Mouse (Mus musculus): Measurements from ENCODE around the gene 1700061G19Rik. TPM values are rescaled to one million over a fixed set of nuclear protein-coding genes. Genes with fewer than 3 reads are reported as not detected.

The 1700061G19Rik gene
- polyA plus RNA-seq (2015; fragmentation: Nextera tagmentation; extraction: Ambion mirVana): 0.50 and 0.65 TPM in 2 replicates

GRCm38 (mm10) chr17:56874936-56875651 lies at the start of gene 1700061G19Rik:
1700061G19Rik (plus strand) TSS chr17:56875477.
- Histone ChIP-seq H3K9ac (replicated peaks; ENCODE audit: low read depth, low read length) (no peak within 1 kb of the TSS), H3K4me1 (replicated peaks; ENCODE audit: control insufficient read depth, insufficient read depth, low read length) (no peaks in the 10 kb centered on the region), H3K4me3 (replicated peaks; ENCODE audit: low read length) (no peak within 1 kb of the TSS), H3K27me3 (replicated peaks; ENCODE audit: control insufficient read depth, insufficient read depth, low read length) (no peaks in the 10 kb centered on the region), H3K36me3 (ENCODE audit: control insufficient read depth, insufficient read depth) (no peaks in the 10 kb centered on the region), H3K4me2 (ENCODE audit: low read length) (no peak within 1 kb of the TSS), H3K9me3 (ENCODE audit: control insufficient read depth, low read length) (no peaks in the 10 kb centered on the region), H3K27ac (ENCODE audit: low read length) (no peak within 1 kb of the TSS)
- no peak for ATAC-seq
- 90% methylated on average over 12 of the region's 12 CpGs for WGBS

- H3K4me3 ChIP-seq (replicated peaks; ENCODE audit: low read length): no peak overlapping the region
- no peak overlapping the region for H3K27ac ChIP-seq (ENCODE audit: low read length)
- no peak for ATAC-seq
- 96% methylated on average over 2 of the region's 2 CpGs for WGBS
- H3K36me3 ChIP-seq (ENCODE audit: control insufficient read depth, insufficient read depth): no peaks in the 10 kb centered on the region
- peaks cover 3% of the 10 kb centered on the region; the same call in 1 of the 2 replicates for H3K27me3 ChIP-seq (replicated peaks; ENCODE audit: control insufficient read depth, insufficient read depth, low read length)
- peaks cover 13% of the 10 kb centered on the region for H3K4me1 ChIP-seq (replicated peaks; ENCODE audit: control insufficient read depth, insufficient read depth, low read length)
- H3K9me3 ChIP-seq (ENCODE audit: control insufficient read depth, low read length): no peaks in the 10 kb centered on the region
- H3K9ac ChIP-seq (replicated peaks; ENCODE audit: low read depth, low read length): no peak overlapping the region
- no peak overlapping the region for H3K4me2 ChIP-seq (ENCODE audit: low read length)
Measured at GRCm38 (mm10) chr17:56826718-56827117, 48.6 kb upstream of the 1700061G19Rik start.

- H3K4me3 ChIP-seq (replicated peaks; ENCODE audit: low read length): peak overlapping the region; percentile 51
- H3K27ac ChIP-seq (ENCODE audit: low read length): no peak overlapping the region
- no peak overlapping the region for H3K9ac ChIP-seq (replicated peaks; ENCODE audit: low read depth, low read length)
- no peaks in the 10 kb centered on the region for H3K36me3 ChIP-seq (ENCODE audit: control insufficient read depth, insufficient read depth)
- H3K4me1 ChIP-seq (replicated peaks; ENCODE audit: control insufficient read depth, insufficient read depth, low read length): peaks cover 13% of the 10 kb centered on the region
- no peak for ATAC-seq
- 27% methylated on average over 11 of the region's 11 CpGs for WGBS
- peak overlapping the region; percentile 64 for H3K4me2 ChIP-seq (ENCODE audit: low read length)
- no peaks in the 10 kb centered on the region for H3K9me3 ChIP-seq (ENCODE audit: control insufficient read depth, low read length)
- peaks cover 3% of the 10 kb centered on the region; the same call in 1 of the 2 replicates for H3K27me3 ChIP-seq (replicated peaks; ENCODE audit: control insufficient read depth, insufficient read depth, low read length)
Measured at GRCm38 (mm10) chr17:56829171-56829570, 46.1 kb upstream of the 1700061G19Rik start.

- H3K27ac ChIP-seq (ENCODE audit: low read length): no peak overlapping the region
Measured at GRCm38 (mm10) chr17:56829795-56830194, 45.5 kb upstream of the 1700061G19Rik start.

GRCm38 (mm10) chr17:56830411-56831110 lies 44.7 kb upstream of the 1700061G19Rik start, which contains the start of gene Rfx2:
Rfx2 (minus strand) TSS chr17:56831013.
- Histone ChIP-seq H3K4me3 (replicated peaks; ENCODE audit: low read length) (peak within 1 kb of the TSS; percentile 51), H3K27ac (ENCODE audit: low read length) (no peak within 1 kb of the TSS), H3K9ac (replicated peaks; ENCODE audit: low read depth, low read length) (peak within 1 kb of the TSS; percentile 48), H3K4me2 (ENCODE audit: low read length) (peak within 1 kb of the TSS; percentile 64), H3K9me3 (ENCODE audit: control insufficient read depth, low read length) (no peaks in the 10 kb centered on the region), H3K27me3 (replicated peaks; ENCODE audit: control insufficient read depth, insufficient read depth, low read length) (peaks cover 3% of the 10 kb centered on the region; the same call in 1 of the 2 replicates), H3K4me1 (replicated peaks; ENCODE audit: control insufficient read depth, insufficient read depth, low read length) (peaks cover 13% of the 10 kb centered on the region), H3K36me3 (ENCODE audit: control insufficient read depth, insufficient read depth) (no peaks in the 10 kb centered on the region)
- ATAC-seq: no peak
- WGBS: under 1% methylated on average over 25 of the region's 62 CpGs

More at GRCm38 (mm10) chr17:56829795-56830194, 45.5 kb upstream of the 1700061G19Rik start:
- Histone ChIP-seq H3K27me3 (replicated peaks; ENCODE audit: control insufficient read depth, insufficient read depth, low read length) (peaks cover 3% of the 10 kb centered on the region; the same call in 1 of the 2 replicates), H3K4me1 (replicated peaks; ENCODE audit: control insufficient read depth, insufficient read depth, low read length) (peaks cover 13% of the 10 kb centered on the region), H3K9ac (replicated peaks; ENCODE audit: low read depth, low read length) (peak overlapping the region; percentile 48), H3K4me2 (ENCODE audit: low read length) (peak overlapping the region; percentile 64), H3K9me3 (ENCODE audit: control insufficient read depth, low read length) (no peaks in the 10 kb centered on the region), H3K36me3 (ENCODE audit: control insufficient read depth, insufficient read depth) (no peaks in the 10 kb centered on the region), H3K4me3 (replicated peaks; ENCODE audit: low read length) (peak overlapping the region; percentile 51)
- no peak for ATAC-seq
- WGBS: under 1% methylated on average over 27 of the region's 27 CpGs

- H3K4me1 ChIP-seq (replicated peaks; ENCODE audit: control insufficient read depth, insufficient read depth, low read length): peaks cover 13% of the 10 kb centered on the region
- no peak overlapping the region for H3K27ac ChIP-seq (ENCODE audit: low read length)
- under 1% methylated on average over 42 of the region's 42 CpGs for WGBS
- peak overlapping the region; percentile 51 for H3K4me3 ChIP-seq (replicated peaks; ENCODE audit: low read length)
- peak overlapping the region; percentile 38 for H3K9ac ChIP-seq (replicated peaks; ENCODE audit: low read depth, low read length)
- no peaks in the 10 kb centered on the region for H3K9me3 ChIP-seq (ENCODE audit: control insufficient read depth, low read length)
- H3K27me3 ChIP-seq (replicated peaks; ENCODE audit: control insufficient read depth, insufficient read depth, low read length): peaks cover 3% of the 10 kb centered on the region; the same call in 1 of the 2 replicates
- H3K36me3 ChIP-seq (ENCODE audit: control insufficient read depth, insufficient read depth): no peaks in the 10 kb centered on the region
- ATAC-seq: peak; percentile 97
- H3K4me2 ChIP-seq (ENCODE audit: low read length): peak overlapping the region; percentile 64
Measured at GRCm38 (mm10) chr17:56831111-56831816, 44.0 kb upstream of the 1700061G19Rik start.

- Histone ChIP-seq H3K9me3 (ENCODE audit: control insufficient read depth, low read length) (no peaks in the 10 kb centered on the region), H3K4me2 (ENCODE audit: low read length) (no peak overlapping the region), H3K36me3 (ENCODE audit: control insufficient read depth, insufficient read depth) (no peaks in the 10 kb centered on the region), H3K4me3 (replicated peaks; ENCODE audit: low read length) (no peak overlapping the region), H3K27me3 (replicated peaks; ENCODE audit: control insufficient read depth, insufficient read depth, low read length) (peaks cover 3% of the 10 kb centered on the region; the same call in 1 of the 2 replicates), H3K4me1 (replicated peaks; ENCODE audit: control insufficient read depth, insufficient read depth, low read length) (peaks cover 13% of the 10 kb centered on the region), H3K9ac (replicated peaks; ENCODE audit: low read depth, low read length) (no peak overlapping the region), H3K27ac (ENCODE audit: low read length) (no peak overlapping the region)
- no peak for ATAC-seq
- 85% methylated on average over 1 of the region's 1 CpGs for WGBS
Measured at GRCm38 (mm10) chr17:56832918-56833317, 42.4 kb upstream of the 1700061G19Rik start.

GRCm38 (mm10) chr17:56833381-56833780 lies 41.9 kb upstream of the 1700061G19Rik start:
- H3K4me1 ChIP-seq (replicated peaks; ENCODE audit: control insufficient read depth, insufficient read depth, low read length): peaks cover 13% of the 10 kb centered on the region
- ATAC-seq: no peak
- no peak overlapping the region for H3K9ac ChIP-seq (replicated peaks; ENCODE audit: low read depth, low read length)
- H3K27ac ChIP-seq (ENCODE audit: low read length): no peak overlapping the region
- peaks cover 3% of the 10 kb centered on the region; the same call in 1 of the 2 replicates for H3K27me3 ChIP-seq (replicated peaks; ENCODE audit: control insufficient read depth, insufficient read depth, low read length)
- H3K9me3 ChIP-seq (ENCODE audit: control insufficient read depth, low read length): no peaks in the 10 kb centered on the region
- H3K4me2 ChIP-seq (ENCODE audit: low read length): no peak overlapping the region
- no peak overlapping the region for H3K4me3 ChIP-seq (replicated peaks; ENCODE audit: low read length)
- WGBS: 98% methylated on average over 1 of the region's 1 CpGs
- no peaks in the 10 kb centered on the region for H3K36me3 ChIP-seq (ENCODE audit: control insufficient read depth, insufficient read depth)

- Histone ChIP-seq H3K27ac (ENCODE audit: low read length) (no peak overlapping the region), H3K4me3 (replicated peaks; ENCODE audit: low read length) (no peak overlapping the region), H3K4me1 (replicated peaks; ENCODE audit: control insufficient read depth, insufficient read depth, low read length) (no peaks in the 10 kb centered on the region; the same call in 1 of the 2 replicates), H3K36me3 (ENCODE audit: control insufficient read depth, insufficient read depth) (no peaks in the 10 kb centered on the region), H3K9me3 (ENCODE audit: control insufficient read depth, low read length) (no peaks in the 10 kb centered on the region), H3K9ac (replicated peaks; ENCODE audit: low read depth, low read length) (no peak overlapping the region), H3K4me2 (ENCODE audit: low read length) (no peak overlapping the region), H3K27me3 (replicated peaks; ENCODE audit: control insufficient read depth, insufficient read depth, low read length) (no peaks in the 10 kb centered on the region)
- ATAC-seq: no peak
- 90% methylated on average over 8 of the region's 8 CpGs for WGBS
Measured at GRCm38 (mm10) chr17:56836336-56836735, 38.9 kb upstream of the 1700061G19Rik start.
